Mouse (Mus musculus) forebrain, embryonic 10.5 days (tissue): ENCODE results near the gene Adamts3. TPM values are rescaled to one million over a fixed set of nuclear protein-coding genes. Genes with fewer than 3 reads are reported as not detected.

Experiments
- DNase-seq: peaks from one replicate; pipeline ENCODE4 v3.0.0-alpha.2; 2017; ENCODE audit warnings: low spot score; ENCODE audit errors: extremely low spot score
- H3K27ac ChIP-seq: fragments of 300-500 bp; sonication (generic); 2 replicates; pipeline ENCODE4 v1.5.1; 2016; ENCODE audit warnings: mild to moderate bottlenecking
- H3K27me3 ChIP-seq: fragments of 300-500 bp; sonication (generic); 2 replicates; pipeline ENCODE4 v1.6.1; 2016; ENCODE audit warnings: mild to moderate bottlenecking; ENCODE audit not compliant: poor library complexity, severe bottlenecking
- H3K36me3 ChIP-seq: fragments of 300-500 bp; sonication (generic); replicated peaks from 2 replicates; pipeline ENCODE4 v1.6.1; 2016; ENCODE audit warnings: mild to moderate bottlenecking, moderate library complexity
- H3K4me1 ChIP-seq: fragments of 300-500 bp; sonication (generic); 2 replicates; pipeline ENCODE4 v1.6.1; 2016
- H3K4me3 ChIP-seq: fragments of 300-500 bp; sonication (generic); 2 replicates; pipeline ENCODE4 v1.5.1; 2016; ENCODE audit warnings: mild to moderate bottlenecking, moderate library complexity
- H3K9me3 ChIP-seq: fragments of 300-500 bp; sonication (generic); 2 replicates; pipeline ENCODE4 v1.6.1; 2016; ENCODE audit warnings: mild to moderate bottlenecking, moderate library complexity
- WGBS: fragments of 180-500 bp; shearing (Covaris S2); methylation state at CpG from one replicate; pipeline ENCODE4 v1.1.7; 2016; 5-methylcytosine and 5-hydroxymethylcytosine counted together
- polyA plus RNA-seq: library from polyadenylated mRNA; unstranded; fragments of >200 nt; fragmentation: Nextera tagmentation; extraction: Ambion mirVana; gene quantifications from 2 replicates; pipeline ENCODE4 v1.2.1, GENCODE M21; 2016

The Adamts3 gene
- polyA plus RNA-seq, 1 experiment from 2014 or later, result 8.8 TPM

DNA sequence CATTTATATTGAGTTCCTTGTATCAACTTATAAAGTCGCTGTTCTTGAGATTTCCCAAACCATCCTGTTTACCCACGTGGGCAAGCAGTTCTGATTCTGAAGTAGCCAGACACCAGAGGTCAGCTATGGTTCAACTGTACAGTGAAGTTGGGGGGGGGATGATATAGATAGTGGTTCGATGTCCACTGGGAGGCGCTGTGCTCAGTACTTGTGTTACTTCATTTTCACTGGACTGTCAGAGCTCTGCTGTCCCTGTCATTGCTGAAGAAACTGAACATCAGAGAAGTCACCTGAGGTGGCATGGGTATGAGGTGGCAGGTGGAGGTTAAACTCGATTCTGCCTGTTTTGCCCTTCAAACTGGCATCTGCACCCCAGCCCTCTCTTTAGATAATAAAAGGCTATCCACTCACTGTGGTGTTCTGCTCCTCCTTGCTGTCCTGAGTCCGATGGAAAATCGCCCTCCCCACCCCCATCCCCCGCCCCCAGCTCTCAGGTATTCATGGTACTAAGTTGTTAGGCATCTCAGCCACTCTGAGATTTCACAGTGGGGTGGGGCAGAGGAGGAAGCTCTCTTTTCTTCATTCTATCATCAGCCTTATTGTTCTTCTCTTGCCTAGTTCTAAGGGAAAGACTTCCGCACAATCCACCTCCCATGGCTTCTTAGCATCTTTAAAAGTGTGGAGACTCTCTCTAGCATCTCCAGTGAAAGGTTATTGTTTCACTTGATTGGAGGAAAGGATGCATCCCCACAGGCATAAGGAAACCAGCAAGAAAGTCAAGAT, 208.9 kb downstream of the Adamts3 start:
- H3K36me3 ChIP-seq, result peaks cover 15% of the 10 kb centered on the region
- no peaks in the 10 kb centered on the region for H3K4me1 ChIP-seq
- no peak for DNase-seq
- H3K4me3 ChIP-seq, result no peak overlapping the region
- no peak overlapping the region for H3K27ac ChIP-seq
- H3K27me3 ChIP-seq, result no peaks in the 10 kb centered on the region
- 82% methylated on average over 9 of the region's 9 CpGs for WGBS
- no peaks in the 10 kb centered on the region for H3K9me3 ChIP-seq

DNA sequence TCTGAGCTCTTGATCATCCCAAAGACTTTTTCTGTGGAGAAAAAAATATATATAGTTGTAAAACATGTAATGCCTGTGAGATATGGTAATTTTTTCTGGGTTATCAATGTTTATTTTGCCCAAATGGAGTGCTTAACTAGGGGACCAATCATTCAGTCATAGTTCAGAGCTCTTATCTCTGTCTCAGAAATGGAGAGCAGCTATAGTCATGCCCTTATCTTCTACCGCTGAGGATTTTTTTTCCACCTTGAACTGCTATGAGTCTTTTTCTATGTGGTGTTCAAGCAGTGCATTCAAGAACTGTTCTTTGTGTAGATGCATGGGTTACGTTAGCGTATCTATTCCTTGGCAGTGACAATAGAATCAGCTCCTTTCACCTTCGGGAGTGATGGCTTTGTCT, 210.2 kb downstream of the Adamts3 start:
- no peaks in the 10 kb centered on the region for H3K27me3 ChIP-seq
- no peaks in the 10 kb centered on the region for H3K9me3 ChIP-seq
- H3K4me3 ChIP-seq, result no peak overlapping the region
- DNase-seq, result no peak
- peaks cover 15% of the 10 kb centered on the region for H3K36me3 ChIP-seq
- 84% methylated on average over 4 of the region's 4 CpGs for WGBS
- H3K27ac ChIP-seq, result no peak overlapping the region
- H3K4me1 ChIP-seq, result no peaks in the 10 kb centered on the region

- H3K36me3 ChIP-seq, result no peaks in the 10 kb centered on the region
- no peak overlapping the region for H3K4me3 ChIP-seq
- no peaks in the 10 kb centered on the region for H3K4me1 ChIP-seq
- H3K27ac ChIP-seq, result no peak overlapping the region
- H3K27me3 ChIP-seq, result no peaks in the 10 kb centered on the region
- H3K9me3 ChIP-seq, result no peaks in the 10 kb centered on the region
- WGBS, result 93% methylated on average over 1 of the region's 1 CpGs
- DNase-seq, result no peak
Measured at GRCm38 (mm10) chr5:89654327-89654726, 228.8 kb downstream of the Adamts3 start.

GRCm38 (mm10) chr5:89653862-89654261, 229.3 kb downstream of the Adamts3 start:
- DNase-seq, result no peak
- Histone ChIP-seq H3K4me1 (no peaks in the 10 kb centered on the region), H3K27me3 (no peaks in the 10 kb centered on the region), H3K9me3 (no peaks in the 10 kb centered on the region), H3K27ac (no peak overlapping the region), H3K4me3 (no peak overlapping the region), H3K36me3 (no peaks in the 10 kb centered on the region)
- WGBS, result 95% methylated on average over 2 of the region's 2 CpGs

DNA sequence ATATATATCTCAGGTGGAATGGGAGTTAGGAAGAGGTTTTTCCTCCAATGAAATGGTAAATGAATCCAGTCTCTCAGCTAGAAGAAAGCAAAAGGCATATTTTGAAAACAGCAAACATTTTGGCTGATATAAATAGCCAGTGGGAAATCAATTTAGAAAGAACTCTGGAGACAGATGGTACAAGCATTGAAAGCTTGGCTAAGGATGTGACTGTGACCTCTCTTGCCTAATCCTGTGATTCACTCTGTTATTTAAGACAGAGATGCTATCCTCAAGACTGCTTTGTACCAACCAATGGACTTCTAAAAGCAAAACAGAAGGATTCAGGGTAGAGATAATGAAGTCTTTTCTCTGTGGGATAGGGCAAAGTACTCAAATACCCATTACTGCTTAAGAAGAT, 236.2 kb downstream of the Adamts3 start:
- Histone ChIP-seq H3K4me3 (no peak overlapping the region), H3K36me3 (no peaks in the 10 kb centered on the region), H3K27me3 (no peaks in the 10 kb centered on the region), H3K9me3 (no peaks in the 10 kb centered on the region), H3K4me1 (no peaks in the 10 kb centered on the region), H3K27ac (no peak overlapping the region)
- DNase-seq, result no peak

DNA sequence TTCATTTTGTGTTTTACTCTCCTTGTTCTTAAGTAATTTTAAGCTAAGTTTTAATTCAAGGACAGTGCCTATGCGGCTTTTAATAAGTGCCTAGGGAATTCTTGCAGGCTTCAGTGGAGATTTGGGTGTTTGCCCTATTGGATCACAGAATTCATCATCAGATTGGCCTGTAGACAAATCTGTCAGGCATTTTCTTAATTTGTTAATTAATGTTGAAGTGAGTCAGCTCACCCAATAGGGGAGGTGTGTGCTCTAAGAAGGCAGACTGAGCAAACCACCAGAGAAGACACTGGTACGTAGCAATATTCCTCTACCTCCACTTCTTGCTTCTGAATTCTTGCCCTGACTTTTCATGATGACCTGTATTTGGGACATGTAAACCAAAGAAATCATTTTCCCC, 247.7 kb downstream of the Adamts3 start:
- WGBS, result 87% methylated on average over 2 of the region's 2 CpGs
- no peak overlapping the region for H3K27ac ChIP-seq
- H3K36me3 ChIP-seq, result no peaks in the 10 kb centered on the region
- no peak overlapping the region for H3K4me3 ChIP-seq
- no peak for DNase-seq
- no peaks in the 10 kb centered on the region for H3K9me3 ChIP-seq
- H3K27me3 ChIP-seq, result no peaks in the 10 kb centered on the region
- H3K4me1 ChIP-seq, result no peaks in the 10 kb centered on the region

DNA sequence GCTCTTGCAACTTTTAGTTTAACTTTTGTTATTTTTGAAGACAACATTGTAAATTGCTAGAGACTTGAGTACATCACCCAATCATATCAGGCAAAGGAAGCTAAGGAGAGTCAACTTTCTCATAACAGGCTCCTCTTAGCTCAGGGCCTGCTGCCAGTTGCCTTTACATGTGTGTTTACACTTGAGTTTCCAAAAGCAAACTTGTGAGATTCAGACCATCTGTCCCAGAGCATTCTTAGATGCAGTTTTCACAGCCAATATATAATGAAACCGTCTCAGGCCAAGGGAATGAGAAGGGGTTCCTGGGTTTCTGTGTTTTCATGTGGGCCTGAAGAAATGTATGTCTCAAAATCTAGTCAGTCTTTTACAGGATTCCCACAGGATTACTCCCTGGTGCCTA, 251.5 kb downstream of the Adamts3 start:
- whole genome bisulfite sequencing, result 82% methylated on average over 1 of the region's 1 CpGs
- H3K4me1 ChIP-seq, result no peaks in the 10 kb centered on the region

More for the DNA sequence above, 251.5 kb downstream of the Adamts3 start:
- no peak for DNase-seq
- Histone ChIP-seq H3K36me3 (no peaks in the 10 kb centered on the region), H3K27me3 (no peaks in the 10 kb centered on the region), H3K27ac (no peak overlapping the region), H3K4me3 (no peak overlapping the region), H3K9me3 (no peaks in the 10 kb centered on the region)
